Mouse (Mus musculus): ENCODE data around the gene Psmd9.

Gene Psmd9

DNA sequence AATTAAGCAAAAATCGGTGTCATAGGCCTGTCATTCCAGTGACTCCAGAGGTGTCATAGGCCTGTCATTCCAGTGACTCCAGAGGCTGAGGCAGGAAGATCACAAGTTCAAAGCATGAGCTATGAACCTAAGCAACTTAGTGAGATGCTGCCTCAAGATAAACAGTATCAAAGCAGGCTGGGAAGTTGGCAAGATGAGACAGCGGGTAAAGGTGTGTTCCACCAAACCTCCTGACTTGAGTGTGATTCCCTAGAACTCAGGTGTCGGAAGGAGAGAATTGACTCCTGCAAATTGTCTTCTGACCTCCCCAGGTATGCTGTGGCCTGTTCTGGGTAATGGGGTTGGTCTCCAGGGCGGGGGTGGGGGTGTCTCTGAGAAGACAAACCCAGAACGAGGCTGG, at the start of gene Psmd9:
Psmd9 (plus strand) TSS at position 130 of the 400 bp plus-strand sequence.
- in situ Hi-C loops (cut with MboI; ENCODE audit: low pct_unique_long_range_greater_than_20kb in 1 of 2, low sequenced_read_pairs in 2 of 2, unreplicated experiment in 1 of 2), result no loop called here

DNA sequence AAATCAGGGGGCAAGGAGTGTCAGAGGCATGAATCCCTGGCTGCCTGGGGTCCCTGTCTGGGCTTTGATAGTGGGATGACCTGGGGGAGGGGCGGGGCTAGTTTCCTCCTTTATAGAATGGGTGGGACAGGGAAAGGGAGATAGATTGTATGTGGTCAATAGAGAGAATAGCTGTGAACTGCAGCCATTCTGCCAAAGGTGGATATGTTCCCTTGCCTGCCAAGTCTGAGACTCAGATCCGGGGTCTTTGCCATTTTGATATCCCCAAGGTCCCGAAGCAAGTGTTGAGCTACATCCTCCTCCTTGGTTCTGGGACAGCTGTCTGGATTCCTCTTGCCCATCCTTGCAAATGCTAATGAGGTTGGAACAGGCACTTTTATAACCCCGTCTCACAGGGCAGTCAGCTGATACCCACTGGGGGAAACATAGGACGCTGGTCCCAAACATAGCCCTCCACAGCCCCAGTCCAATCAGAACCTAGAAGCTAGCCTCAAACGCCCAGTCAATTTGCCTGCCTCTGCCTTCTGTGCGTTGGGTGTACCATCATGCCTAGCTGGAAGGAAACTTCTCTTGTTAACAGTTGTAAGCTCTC, 48.5 kb upstream of the Psmd9 start:
- in situ Hi-C loops (cut with MboI; ENCODE audit: low pct_unique_long_range_greater_than_20kb in 1 of 2, low sequenced_read_pairs in 2 of 2, unreplicated experiment in 1 of 2), result loop anchor here (5.0 kb wide), 1 partner anchor 52 kb away; no protein-coding TSS in a partner anchor

DNA sequence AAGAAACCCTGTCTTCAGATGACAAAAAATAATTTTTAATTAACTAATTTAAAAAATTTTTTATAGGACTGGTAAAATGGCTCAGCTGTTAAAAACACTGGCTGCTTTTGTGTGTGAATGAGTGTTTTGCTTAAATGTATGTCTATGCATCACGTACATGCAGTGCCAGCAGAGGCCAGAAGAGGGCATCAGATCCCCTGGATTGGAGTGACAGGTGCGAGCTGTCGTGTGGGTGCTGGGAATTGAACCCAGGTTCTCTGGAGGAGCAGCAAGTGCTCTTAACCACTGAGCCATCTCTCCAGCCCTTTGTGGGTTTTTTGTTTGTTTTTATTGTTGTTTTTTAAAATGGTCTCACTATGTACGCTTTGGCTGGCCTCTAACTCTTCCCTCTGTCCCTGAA, 47.0 kb upstream of the Psmd9 start:
- in situ Hi-C loops (cut with MboI; ENCODE audit: low pct_unique_long_range_greater_than_20kb in 1 of 2, low sequenced_read_pairs in 2 of 2, unreplicated experiment in 1 of 2), result loop anchor here (5.0 kb wide), 1 partner anchor 50 kb away; no protein-coding TSS in a partner anchor

DNA sequence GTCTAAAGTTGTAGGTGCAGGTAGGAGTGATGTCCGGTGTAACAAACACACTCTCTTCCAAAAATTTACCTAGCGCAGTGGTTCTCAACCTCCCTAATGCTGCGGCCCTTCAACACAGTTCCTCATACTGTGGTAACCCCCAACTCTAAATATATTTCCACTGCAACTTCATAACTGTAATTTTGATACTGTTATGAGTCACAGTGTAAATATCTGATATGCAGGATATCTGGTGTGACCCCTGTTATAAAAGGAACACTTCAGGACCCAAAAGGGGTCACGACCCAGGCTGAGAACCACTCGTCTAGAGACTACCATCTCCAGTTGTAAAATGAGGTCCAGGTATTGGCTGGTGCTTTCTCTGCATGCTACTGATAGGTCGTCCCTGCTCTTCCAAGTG, 44.1 kb upstream of the Psmd9 start:
- in situ Hi-C loops (cut with MboI; ENCODE audit: low pct_unique_long_range_greater_than_20kb in 1 of 2, low sequenced_read_pairs in 2 of 2, unreplicated experiment in 1 of 2), result no loop called here

DNA sequence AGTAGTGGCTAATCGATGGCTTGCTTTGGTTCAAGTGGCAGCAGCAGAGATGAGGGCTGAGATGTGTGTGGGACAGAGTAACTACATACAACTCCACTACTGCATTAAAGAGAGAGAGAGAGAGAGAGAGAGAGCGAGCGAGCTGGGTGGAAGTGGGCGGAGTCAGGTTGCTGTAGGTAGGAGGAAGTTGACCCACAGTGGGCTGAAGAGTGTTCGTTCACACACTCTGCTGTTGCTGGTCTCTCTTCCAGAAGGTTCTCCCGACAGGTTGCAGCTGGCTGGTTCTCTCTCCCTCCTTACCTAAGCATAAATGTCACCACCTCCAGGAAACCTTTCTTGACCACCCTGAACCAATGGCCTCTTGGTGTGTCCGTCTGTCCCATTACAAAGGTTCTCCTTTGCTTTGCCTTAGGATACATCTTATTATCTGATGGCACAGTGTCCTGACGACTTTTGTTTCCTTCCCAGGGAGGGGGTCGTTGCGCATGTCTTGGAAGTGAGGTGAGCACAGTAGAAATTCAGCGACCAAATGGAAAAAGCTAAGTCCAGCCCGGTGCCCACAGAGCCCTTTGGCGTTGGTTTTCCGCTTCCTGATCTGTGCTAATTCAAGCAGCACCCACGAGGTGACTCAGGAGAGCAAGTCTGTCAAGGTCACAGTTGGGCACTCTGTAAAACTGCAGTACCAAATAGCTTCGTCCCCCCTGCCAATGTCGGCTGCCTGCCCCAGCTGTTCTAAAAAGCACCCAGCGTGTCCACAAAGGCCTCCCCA, 43.4 kb upstream of the Psmd9 start:
- in situ Hi-C loops (cut with MboI; ENCODE audit: low pct_unique_long_range_greater_than_20kb in 1 of 2, low sequenced_read_pairs in 2 of 2, unreplicated experiment in 1 of 2), result no loop called here

DNA sequence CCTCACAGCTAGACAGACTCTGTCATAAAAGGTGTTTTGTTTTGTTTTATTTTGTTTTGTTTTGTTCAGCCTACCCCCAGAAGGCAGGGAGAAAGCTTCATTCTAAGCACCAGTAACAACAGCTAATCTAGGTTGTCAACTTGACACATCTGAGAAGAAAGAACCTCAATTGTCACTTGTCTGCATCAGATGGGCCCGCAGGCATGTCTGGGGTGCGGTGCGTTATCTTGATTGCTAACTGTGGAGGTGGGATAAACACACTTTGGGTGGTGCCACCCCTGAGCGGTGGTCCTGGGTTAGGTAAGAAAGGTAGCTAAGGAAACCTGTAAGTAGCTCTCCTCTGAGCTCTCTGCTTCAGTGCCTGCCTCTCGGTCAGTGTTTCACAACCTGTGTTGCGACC, 42.2 kb upstream of the Psmd9 start:
- in situ Hi-C loops (cut with MboI; ENCODE audit: low pct_unique_long_range_greater_than_20kb in 1 of 2, low sequenced_read_pairs in 2 of 2, unreplicated experiment in 1 of 2), result no loop called here

DNA sequence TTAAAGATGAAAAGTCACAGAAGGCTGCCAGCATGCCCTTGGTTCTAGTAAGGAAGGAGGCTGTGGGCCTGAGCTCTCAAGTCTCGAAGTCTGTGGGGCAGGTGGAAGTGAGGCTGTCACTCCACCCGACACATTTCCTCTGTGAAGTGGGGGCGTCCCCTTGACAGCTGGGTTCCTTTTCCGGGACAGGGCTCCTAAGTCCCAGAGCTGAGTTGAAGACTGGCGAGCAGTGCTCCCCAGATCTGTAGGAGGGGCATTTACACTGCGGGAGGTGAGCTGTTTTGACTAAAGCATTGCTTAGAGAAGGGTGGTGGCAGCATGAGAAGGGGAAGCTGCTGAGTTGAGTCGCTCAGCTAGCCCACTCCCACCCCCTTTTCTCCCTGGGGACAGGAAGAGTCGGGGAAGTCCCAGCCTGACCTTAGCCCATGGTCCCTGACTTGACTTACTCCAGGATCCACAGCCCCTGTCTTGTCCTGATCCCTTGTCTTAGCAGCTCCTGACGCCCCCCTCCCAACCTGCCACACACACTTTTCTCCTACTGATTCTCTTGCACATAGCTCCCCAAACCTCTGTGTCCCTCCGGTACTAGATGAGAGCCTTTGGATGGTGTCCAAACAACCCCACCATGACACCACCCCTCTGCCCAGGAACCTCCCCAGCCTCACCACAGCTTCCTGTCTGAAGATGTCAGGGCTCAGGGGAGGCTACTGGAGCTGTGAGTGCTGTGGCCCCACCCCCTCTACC, 40.6 kb upstream of the Psmd9 start:
- in situ Hi-C loops (cut with MboI; ENCODE audit: low pct_unique_long_range_greater_than_20kb in 1 of 2, low sequenced_read_pairs in 2 of 2, unreplicated experiment in 1 of 2), result no loop called here

DNA sequence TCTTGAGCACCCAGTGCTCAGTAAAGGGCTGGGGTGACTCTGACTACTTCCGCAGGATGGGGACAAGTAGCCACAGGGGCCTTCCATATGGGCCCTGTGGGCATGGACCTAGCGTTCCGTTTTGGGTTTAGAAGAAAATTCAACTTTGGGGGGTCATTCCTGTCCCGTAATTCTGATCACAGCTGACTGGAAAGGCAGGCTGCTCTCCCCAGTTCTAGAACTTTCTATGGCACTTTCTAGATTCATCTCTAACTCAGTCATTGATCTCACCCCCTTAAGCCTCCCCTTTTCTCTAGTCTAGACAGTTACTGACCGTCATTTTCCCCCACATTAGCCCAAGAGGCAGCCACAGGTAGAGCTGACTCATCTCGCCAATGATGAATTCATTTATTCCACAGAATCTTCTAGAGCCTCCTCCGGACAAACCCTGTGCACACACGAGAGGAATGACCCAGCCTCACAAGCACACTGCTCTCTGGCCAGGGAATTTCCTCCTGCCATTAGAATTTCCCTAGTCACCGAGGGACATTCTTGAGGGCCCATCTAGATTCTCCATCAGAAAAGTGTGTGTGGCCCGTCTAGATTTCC, 39.9 kb upstream of the Psmd9 start:
- in situ Hi-C loops (cut with MboI; ENCODE audit: low pct_unique_long_range_greater_than_20kb in 1 of 2, low sequenced_read_pairs in 2 of 2, unreplicated experiment in 1 of 2), result no loop called here

DNA sequence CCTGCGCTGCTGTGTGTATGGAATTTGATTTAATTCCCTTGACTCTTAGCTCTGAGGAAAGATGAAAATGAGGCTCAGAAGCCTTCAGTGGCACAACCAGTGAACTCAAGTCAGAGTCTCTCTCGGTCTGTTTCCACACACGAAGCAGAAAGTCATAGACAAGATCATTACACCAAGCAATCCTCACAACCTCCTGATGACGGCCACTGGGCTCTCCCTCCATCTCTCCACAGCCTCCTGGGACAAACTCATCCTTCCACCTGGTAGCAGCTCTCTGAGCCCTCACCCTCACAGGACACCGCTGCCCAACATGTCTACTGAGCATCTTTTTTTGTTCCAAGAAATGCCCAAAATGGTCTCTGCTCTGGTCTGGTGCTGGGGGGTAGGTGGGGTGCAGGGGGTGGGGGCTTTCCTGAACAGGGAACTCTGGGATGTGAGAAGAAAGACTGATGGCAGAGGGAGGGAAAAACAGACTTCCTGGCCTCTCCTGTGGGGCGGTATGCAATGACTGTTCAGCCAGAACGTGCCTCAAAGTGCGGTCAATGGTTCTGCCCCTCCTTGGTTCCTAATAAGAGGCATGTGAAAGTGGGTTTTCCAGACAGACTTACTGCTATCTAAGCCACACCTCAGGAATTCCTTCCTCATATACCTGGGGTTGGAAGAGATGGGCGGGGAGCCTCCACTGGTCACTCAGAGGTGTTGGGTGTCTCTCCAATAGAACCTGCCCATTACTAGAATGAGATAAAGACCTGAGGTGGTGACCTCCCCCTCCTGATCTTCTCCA, 39.0 kb upstream of the Psmd9 start:
- in situ Hi-C loops (cut with MboI; ENCODE audit: low pct_unique_long_range_greater_than_20kb in 1 of 2, low sequenced_read_pairs in 2 of 2, unreplicated experiment in 1 of 2), result no loop called here

DNA sequence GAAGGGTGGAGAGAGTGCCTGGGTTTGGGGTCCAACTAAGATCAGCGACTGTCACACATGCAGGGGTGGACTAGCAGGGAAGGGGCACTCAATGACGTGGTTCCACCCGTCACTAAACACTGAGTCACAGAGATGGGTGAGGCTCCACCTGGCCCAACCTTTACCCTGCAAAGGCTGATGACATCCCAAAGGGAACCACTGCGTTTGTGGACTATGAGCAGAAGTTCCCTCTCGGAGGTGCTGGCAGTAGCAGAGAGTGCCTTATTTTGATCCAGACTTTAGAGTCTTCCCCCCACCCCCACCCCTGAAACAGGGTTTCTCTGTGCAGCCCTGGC, 38.4 kb upstream of the Psmd9 start:
- in situ Hi-C loops (cut with MboI; ENCODE audit: low pct_unique_long_range_greater_than_20kb in 1 of 2, low sequenced_read_pairs in 2 of 2, unreplicated experiment in 1 of 2), result no loop called here

DNA sequence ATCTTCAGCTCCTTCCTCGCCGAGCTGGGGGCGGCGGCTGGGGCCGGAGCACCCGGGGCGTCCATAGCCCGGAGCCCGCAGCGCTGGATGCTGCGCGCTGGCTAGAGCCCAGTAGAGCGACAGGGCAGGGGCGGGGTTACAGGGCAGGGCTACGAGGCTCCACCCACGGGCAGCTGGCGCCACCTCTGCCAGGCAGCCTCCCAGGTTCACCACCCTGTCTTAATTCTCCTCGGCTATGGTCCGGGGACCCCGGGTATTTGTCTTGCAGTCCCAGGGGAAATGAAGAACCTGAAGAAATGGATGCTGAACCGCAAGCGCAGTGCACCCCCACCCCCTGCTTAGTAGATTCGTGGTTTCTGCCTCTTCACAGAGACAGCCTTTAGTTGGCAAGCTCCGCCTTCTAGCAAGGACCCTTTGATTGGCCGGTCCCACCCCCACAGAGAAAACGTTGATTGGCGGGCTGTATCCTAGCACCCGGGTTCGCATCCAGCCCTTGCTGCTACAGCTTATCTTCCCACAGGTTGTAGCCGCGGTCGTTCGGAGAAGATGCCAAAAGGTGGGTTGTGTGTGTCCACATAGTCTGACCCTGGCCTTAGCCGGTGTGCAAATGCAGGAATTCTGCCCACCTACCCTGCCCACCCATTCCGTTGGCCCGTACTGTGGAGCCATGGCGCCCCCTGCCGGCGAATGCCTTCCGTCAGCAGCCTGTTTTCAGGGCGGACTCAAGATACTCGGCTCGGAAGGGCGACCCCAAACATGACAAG, 36.7 kb upstream of the Psmd9 start, which contains the start of gene Rhof:
Rhof (minus strand) TSS at position 385 of the 764 bp plus-strand sequence.
- in situ Hi-C loops (cut with MboI; ENCODE audit: low pct_unique_long_range_greater_than_20kb in 1 of 2, low sequenced_read_pairs in 2 of 2, unreplicated experiment in 1 of 2), result no loop called here

DNA sequence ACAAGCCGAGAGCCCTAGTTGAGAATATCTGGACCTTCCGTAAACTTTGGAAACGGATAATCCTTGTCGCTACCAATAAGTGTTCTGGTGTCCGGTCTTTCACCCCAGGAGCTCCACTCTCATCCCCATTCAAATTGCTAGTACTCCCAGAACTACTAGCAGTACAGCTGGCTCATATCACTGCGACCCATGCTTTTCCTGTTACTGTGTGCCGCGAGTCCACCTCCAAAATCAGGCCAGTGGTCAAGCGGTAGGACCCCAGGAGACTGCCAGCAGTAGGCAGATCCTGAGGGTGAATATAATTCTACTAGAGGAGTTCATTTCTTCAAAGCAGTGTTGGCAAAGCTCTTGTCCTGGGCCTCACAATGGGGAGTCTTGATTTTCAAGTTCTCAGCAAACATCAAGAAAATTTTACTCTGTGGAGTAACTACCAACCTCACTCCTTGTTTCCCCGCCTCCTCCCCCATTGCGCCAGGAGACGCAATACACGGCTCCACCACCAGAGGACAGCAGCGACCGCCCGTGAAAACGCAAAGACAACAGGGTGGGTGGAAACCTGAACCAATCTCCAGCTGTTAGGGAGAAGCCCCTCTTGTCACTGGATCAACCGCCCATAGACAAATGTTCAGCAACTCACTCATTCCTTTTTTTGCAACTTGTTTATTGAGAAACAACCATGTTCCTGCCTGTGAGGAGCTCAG, 36.0 kb upstream of the Psmd9 start:
- in situ Hi-C loops (cut with MboI; ENCODE audit: low pct_unique_long_range_greater_than_20kb in 1 of 2, low sequenced_read_pairs in 2 of 2, unreplicated experiment in 1 of 2), result no loop called here

DNA sequence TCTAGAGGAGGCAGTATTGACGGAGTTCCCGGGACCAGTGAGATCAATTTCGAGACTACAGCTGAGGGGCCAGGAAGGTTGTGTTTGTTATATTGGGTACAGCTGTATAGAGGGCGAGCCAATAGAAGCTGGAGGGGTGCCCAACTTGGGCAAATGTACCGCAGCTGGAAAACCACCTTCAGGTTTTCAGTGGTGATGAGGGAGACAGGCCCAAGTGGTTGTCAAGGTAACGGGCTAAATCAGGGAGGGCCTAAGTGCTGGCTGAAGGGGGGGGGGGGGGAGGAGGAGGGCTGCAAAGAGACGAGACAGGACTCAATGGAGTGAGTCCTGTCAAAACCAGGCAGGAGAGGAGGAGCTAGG, 35.4 kb upstream of the Psmd9 start:
- in situ Hi-C loops (cut with MboI; ENCODE audit: low pct_unique_long_range_greater_than_20kb in 1 of 2, low sequenced_read_pairs in 2 of 2, unreplicated experiment in 1 of 2), result no loop called here

DNA sequence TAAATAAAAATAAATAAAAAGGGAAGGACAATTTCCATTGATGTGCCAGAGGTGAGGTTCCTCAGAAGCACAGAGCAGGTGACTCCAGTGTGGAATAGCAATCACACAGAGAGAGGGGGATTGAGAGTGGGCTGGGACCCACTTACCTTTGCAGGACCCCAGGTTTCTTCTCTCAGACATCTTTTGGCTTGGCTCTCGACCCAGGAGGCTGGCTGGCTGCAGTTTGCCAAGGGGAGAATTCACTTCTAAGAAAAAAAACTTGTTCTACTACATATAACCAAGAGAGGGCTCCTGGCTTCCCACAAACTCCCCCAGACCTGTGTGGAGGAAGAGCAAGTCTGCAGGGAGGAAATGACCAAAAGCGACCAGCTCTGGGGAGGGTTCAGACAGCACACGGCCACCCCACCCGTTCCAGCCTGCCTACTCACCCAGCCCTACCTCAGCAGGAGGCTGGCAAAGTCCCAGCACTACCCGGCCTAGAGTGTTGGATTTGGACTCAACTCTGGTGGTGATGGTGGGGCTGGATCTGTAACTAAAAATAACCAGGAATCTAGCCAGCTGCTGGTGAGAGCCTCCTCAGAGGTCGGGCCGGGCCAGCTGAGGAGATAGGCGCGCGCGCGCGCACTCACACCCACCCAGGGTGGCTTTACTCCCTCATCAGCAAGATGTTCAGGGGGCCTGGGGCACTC, 34.9 kb upstream of the Psmd9 start:
- in situ Hi-C loops (cut with MboI; ENCODE audit: low pct_unique_long_range_greater_than_20kb in 1 of 2, low sequenced_read_pairs in 2 of 2, unreplicated experiment in 1 of 2), result no loop called here

DNA sequence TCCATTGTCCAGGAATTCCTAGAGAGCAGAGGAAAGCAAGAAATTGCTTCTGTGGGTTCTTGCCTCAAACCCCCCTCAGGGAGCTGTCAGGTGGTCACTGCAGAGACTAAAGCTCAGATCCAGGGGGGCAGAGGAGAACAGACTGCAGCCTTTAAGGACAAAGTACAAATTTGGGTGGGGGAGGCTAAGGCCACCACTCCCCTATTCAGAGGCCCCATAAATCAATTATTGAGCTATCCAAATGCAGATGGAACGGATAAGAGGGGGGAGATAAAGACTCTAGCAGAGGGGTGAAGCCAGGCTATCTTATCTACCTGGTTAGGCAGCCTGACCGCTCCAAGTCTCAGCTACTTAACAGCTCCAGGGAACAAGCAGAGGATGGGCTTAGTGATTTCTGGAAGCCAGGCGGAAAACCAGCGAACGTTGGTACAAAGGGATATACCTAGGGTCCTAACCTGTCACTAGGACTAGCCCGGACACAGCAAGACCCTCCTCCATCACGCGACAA, 34.3 kb upstream of the Psmd9 start:
- in situ Hi-C loops (cut with MboI; ENCODE audit: low pct_unique_long_range_greater_than_20kb in 1 of 2, low sequenced_read_pairs in 2 of 2, unreplicated experiment in 1 of 2), result no loop called here

DNA sequence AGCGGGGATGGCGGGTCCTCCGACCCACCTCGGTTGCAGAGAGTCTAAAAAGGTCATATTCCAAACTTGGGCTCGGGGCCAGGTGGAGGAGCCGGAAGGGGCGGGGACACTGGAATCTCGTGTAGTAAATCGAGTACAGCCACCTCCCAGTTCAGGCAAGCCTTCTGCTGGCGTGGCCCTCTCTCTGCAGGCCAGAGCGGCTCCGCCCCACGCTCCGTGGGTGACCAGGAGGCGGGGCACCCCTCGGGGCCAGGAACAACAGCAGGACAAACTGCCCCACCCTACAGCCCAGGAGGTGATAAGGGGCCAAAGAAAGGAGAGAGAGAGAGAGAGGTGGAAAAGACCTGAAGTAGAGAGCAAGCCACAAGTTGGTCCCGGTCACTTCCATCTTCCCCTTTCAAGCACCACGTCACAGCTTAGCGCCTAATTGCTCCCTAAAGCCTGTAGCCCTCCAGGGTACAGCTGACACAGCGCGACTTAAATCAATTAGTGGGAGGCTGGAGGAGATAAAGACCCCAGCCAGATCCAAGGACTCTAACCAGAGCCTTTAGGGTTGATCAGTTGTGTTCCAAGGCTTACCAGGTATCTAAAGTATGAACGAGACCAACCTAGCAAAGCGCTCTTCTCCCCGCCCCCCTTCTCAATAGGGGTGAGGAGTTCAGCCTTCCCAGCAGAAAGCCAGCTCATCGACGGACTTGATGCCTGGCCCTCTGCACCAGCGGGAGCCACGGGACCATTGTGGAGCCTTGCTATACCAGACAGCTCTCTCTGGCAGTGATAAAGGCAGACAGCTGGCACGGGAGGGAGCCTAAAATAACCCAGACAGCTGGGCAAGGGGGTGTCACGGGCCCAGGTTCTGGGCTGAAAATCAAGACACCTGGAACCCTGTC, 33.5 kb upstream of the Psmd9 start:
- in situ Hi-C loops (cut with MboI; ENCODE audit: low pct_unique_long_range_greater_than_20kb in 1 of 2, low sequenced_read_pairs in 2 of 2, unreplicated experiment in 1 of 2), result no loop called here
